Mouse (Mus musculus): ENCODE measurements around the gene Rbm38.

- TF ChIP-seq CTCF (IDR thresholded peaks at IDR 0.05; ENCODE audit: low read depth) = no peak
- no peak for TF ChIP-seq EP300 (IDR thresholded peaks at IDR 0.05; ENCODE audit: low read depth)
These were observed 6.0 kb downstream of the Rbm38 start for GRCm38 (mm10) chr2:173026286-173026685.

Data from liver, postnatal 0 days (tissue).